Comparison of ENCODE assay signal across 8 mouse cellular contexts in the genomic region with DNA sequence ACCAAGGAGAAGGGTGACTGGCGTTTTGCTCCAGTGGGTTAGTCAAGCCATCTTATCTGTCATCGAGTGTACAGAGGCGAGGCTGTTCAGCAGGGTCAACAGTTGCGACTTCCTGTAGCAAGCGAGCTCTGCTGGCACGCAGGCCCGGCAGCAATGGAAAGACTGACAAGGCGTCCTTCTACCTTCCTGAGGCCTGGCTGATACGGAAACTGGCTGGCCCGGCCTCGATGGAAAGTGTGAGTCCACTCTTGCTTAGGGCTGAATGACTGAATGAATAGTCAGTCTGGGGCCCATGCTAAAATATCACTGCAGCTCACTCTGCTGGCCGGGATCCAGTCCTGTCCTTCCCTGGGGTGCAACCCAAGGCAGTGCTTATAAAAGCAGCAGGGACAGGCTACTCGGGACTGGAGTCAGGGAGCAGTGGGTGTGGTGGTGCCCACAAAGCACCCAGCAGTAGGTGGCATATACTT. TPM values are rescaled to one million over a fixed set of nuclear protein-coding genes. Genes with fewer than 3 reads are reported as not detected.
DNase-seq lines count a peak whose midpoint lies in the region; ATAC-seq lines count a peak whose summit lies in the region.

No protein-coding gene starts in this region.

- peak; percentile 72 for DNase-seq in 3T3-L1 (ENCODE audit: low read depth, low spot score)
- DNase-seq in adrenal gland, adult (ENCODE audit: inconsistent age in 2 of 2, low spot score in 1 of 2): peak; percentile 63 to 86
- DNase-seq in kidney, postnatal 36 days: peak; percentile 64 to 70
- DNase-seq in layer of hippocampus, adult 9-10 months (ENCODE audit: low spot score): no peak
- no peak for DNase-seq in left cerebral cortex, adult 18-20 months (ENCODE audit: low spot score in 2 of 2)
- DNase-seq in c-Kit-positive CD71-positive TER-119-positive erythroid progenitor cells, embryonic 14.5 days (ENCODE audit: low spot score): no peak

- H3K9me3 ChIP-seq in heart, embryonic 13.5 days: no peaks in the 10 kb centered on the region
- no peaks in the 10 kb centered on the region for H3K9me3 ChIP-seq in megakaryocyte, embryonic 14.5 days

- peaks cover 2% of the 10 kb centered on the region; the same call in 1 of the 2 replicates for H3K36me3 ChIP-seq in heart, embryonic 13.5 days
- H3K36me3 ChIP-seq in megakaryocyte, embryonic 14.5 days (replicated peaks; ENCODE audit: low read length): no peaks in the 10 kb centered on the region

- H3K27me3 ChIP-seq in heart, embryonic 13.5 days (replicated peaks): peaks cover 28% of the 10 kb centered on the region
- peaks cover 20% of the 10 kb centered on the region for H3K27me3 ChIP-seq in megakaryocyte, embryonic 14.5 days (replicated peaks)

- peak overlapping the region; percentile 95 for H3K27ac ChIP-seq in heart, embryonic 13.5 days (replicated peaks)

- H3K4me2 ChIP-seq in heart, embryonic 13.5 days: peak overlapping the region; percentile 16

- peak overlapping the region; percentile 72 for H3K9ac ChIP-seq in heart, embryonic 13.5 days

- WGBS in heart, embryonic 13.5 days: 10% methylated on average over 13 of the region's 13 CpGs

- no peak overlapping the region for H3K4me3 ChIP-seq in heart, embryonic 13.5 days
- H3K4me3 ChIP-seq in megakaryocyte, embryonic 14.5 days (replicated peaks): peak overlapping the region; percentile 62

- peaks cover 63% of the 10 kb centered on the region for H3K4me1 ChIP-seq in heart, embryonic 13.5 days
- peaks cover 24% of the 10 kb centered on the region for H3K4me1 ChIP-seq in megakaryocyte, embryonic 14.5 days

- ATAC-seq in heart, embryonic 13.5 days (ENCODE audit: extremely low read depth, insufficient number of reproducible peaks, low FRiP score, low TSS enrichment): peak; percentile 72; the same call in 1 of the 2 replicates

RNA-seq across cellular contexts. Expression of gene Rcan1, which starts 27.0 kb away (rescaled TPM):
- polyA plus RNA-seq in heart, embryonic 13.5 days (2015; fragmentation: Nextera tagmentation; extraction: Ambion mirVana): 103 and 133 TPM in 2 replicates
- 2.4 and 3.6 TPM in 2 replicates for polyA plus RNA-seq in megakaryocyte, embryonic 14.5 days (2012; ENCODE audit: insufficient read depth, low replicate concordance)
- total RNA-seq in left cerebral cortex, adult 18-20 months (2021): 10 to 100 TPM; 59.2 to 69.2 TPM

RNA-seq across cellular contexts. Expression of gene Clic6, which starts 41.9 kb away (rescaled TPM):
- 1.4 and 1.5 TPM in 2 replicates for polyA plus RNA-seq in heart, embryonic 13.5 days (2015; fragmentation: Nextera tagmentation; extraction: Ambion mirVana)
- polyA plus RNA-seq in megakaryocyte, embryonic 14.5 days (2012; ENCODE audit: insufficient read depth, low replicate concordance): not detected in 2 replicates
- total RNA-seq in left cerebral cortex, adult 18-20 months (2021): 1 to 10 TPM in 1 of 2 experiments, under 1 TPM in 1; 0.98 to 1.7 TPM

Comparison
In these comparisons a context has a peak if more than half of its experiments do, and no peak if none do; other contexts are left out.
1. DNase-seq: peak in 3T3-L1 (single experiment), adrenal gland, adult (2 of 2) and kidney, postnatal 36 days (2 of 2); none in layer of hippocampus, adult 9-10 months (single experiment), left cerebral cortex, adult 18-20 months (0 of 2) and c-Kit-positive CD71-positive TER-119-positive erythroid progenitor cells, embryonic 14.5 days (single experiment).
2. RNA of gene Rcan1, which starts 27.0 kb away (polyA plus RNA-seq): 103 to 133 TPM in heart, embryonic 13.5 days; 2.4 to 3.6 TPM in megakaryocyte, embryonic 14.5 days; every median in the first group is over 10 times any median in the second.